Mouse (Mus musculus): Measurements from ENCODE around the gene Adcy7. TPM values are rescaled to one million over a fixed set of nuclear protein-coding genes. Genes with fewer than 3 reads are reported as not detected.

Adcy7 gene
- polyA plus RNA-seq (2015; fragmentation: Illumina TruSeq; extraction: RNeasy Lipid Tissue Mini Kit (QIAGEN cat#74804); ENCODE audit: low read depth, low replicate concordance) = 3.9 TPM

DNA sequence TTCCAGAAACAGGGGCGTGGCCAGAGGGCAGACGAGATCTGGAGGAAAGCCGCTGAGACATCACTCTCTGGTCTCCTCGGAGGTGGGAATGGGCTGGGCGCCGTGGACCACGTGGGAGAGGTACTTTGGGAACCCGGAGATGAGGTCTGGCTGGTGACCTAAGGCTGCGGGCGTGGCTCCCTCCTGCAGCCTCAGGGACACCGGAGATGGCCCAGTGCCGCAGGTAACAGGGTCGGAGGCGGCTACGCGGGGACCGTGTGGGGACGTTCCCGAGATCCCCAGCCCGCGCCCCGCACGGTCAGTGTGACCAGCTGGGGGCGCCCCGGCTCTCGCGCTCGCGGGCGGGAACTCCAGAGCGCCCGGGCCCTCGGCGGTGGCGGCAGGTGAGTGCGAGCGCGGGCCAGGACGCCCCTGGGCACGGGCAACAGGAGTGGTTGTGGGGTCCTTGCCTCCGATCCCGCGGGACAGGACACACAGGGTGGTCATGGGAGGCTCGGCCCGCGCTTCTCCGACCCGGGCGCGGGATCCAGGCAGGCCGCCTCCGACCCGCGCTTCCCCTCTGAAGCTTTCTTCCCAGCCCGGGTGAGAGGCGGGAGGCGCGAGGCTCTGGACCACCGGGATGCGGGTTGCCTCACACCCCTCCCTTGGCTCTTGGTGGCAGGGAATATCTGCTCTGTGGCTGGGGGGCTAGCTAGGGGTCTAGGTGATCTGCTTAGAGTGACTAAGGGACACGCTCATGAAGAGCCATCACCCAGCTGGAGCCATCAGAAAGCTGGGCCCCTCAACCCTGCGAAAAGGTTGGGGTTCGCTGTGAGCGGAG, at the start of gene Adcy7:
Gene Adcy7 (plus strand): TSS at position 173 of the 820 bp plus-strand sequence.

DNA sequence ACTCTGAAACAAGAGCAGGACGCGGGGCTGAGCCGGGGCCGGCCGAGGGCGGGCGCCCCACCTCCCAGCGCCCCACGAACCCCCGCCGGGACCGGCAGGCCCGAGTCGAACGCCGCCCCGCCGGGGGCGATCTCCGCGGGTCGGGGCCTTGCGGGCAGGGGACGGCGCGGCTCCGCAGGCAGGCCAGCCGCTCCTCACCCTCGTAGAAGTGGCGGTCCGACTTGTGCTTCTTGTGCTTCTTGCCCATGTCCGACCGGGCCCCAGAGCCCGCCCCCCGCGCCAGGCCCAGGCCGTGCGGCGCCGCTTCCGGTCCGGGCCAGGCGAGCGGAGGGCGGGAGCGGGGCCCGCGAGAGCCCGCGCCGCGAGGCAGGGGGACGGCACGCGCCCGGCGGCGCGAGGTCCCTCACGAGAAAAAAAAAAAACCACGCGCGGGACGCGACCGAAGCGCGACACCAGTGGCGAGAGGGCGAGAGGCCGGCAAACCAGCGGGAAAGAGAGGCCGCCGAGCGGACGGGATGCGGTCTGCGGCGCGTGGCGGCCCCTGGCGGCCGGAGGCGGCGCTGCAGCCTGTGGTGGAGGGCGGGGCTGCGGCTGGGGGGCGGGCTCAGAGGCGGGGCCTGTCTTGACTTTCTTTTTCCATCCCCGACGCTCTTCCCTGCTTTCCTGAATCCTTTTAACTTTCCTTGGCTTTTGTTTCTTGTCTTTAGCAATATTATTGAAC, 89.7 kb downstream of the Adcy7 start, which contains the start of gene Brd7:
Gene Brd7 (minus strand): TSS at position 487 of the 721 bp plus-strand sequence.

Other genes with a start within 250 kb of the Adcy7 start
- gene Cnep1r1, start 153.6 kb upstream of the Adcy7 start, polyA plus RNA-seq (2015; fragmentation: Illumina TruSeq; extraction: RNeasy Lipid Tissue Mini Kit (QIAGEN cat#74804); ENCODE audit: low read depth, low replicate concordance) = 48.3 TPM
- 25.4 TPM for gene Heatr3, start 134.5 kb upstream of the Adcy7 start, polyA plus RNA-seq (2015; fragmentation: Illumina TruSeq; extraction: RNeasy Lipid Tissue Mini Kit (QIAGEN cat#74804); ENCODE audit: low read depth, low replicate concordance)
- gene Tent4b, start 73.2 kb upstream of the Adcy7 start, polyA plus RNA-seq (2015; fragmentation: Illumina TruSeq; extraction: RNeasy Lipid Tissue Mini Kit (QIAGEN cat#74804); ENCODE audit: low read depth, low replicate concordance) = 27.5 TPM
- 54.2 TPM for gene Brd7, start 89.8 kb downstream of the Adcy7 start, polyA plus RNA-seq (2015; fragmentation: Illumina TruSeq; extraction: RNeasy Lipid Tissue Mini Kit (QIAGEN cat#74804); ENCODE audit: low read depth, low replicate concordance)
- 16.5 TPM for gene Nkd1, start 249.0 kb downstream of the Adcy7 start, polyA plus RNA-seq (2015; fragmentation: Illumina TruSeq; extraction: RNeasy Lipid Tissue Mini Kit (QIAGEN cat#74804); ENCODE audit: low read depth, low replicate concordance)